Mouse (Mus musculus): ENCODE results near the gene Hs3st1. TPM values are rescaled to one million over a fixed set of nuclear protein-coding genes. Genes with fewer than 3 reads are reported as not detected.

The Hs3st1 gene
- total and polyA plus RNA-seq, 3 experiments, result 0.81 to 2.8 (median 2.8) TPM

- no peaks in the 10 kb centered on the region for H3K79me2 ChIP-seq (replicated peaks; ENCODE audit: control insufficient read depth, extremely low read depth, insufficient read depth, poor library complexity, severe bottlenecking)
- TF ChIP-seq NELFE (IDR thresholded peaks at IDR 0.05; ENCODE audit: low read depth, low read length), result no peak
- TF ChIP-seq ZC3H11A (IDR thresholded peaks at IDR 0.05; ENCODE audit: low read depth, low read length), result no peak
- TF ChIP-seq MEF2A (IDR thresholded peaks at IDR 0.05; ENCODE audit: borderline replicate concordance, low read depth, low read length), result no peak
- TF ChIP-seq ZMIZ1 (IDR thresholded peaks at IDR 0.05; ENCODE audit: low read depth, low read length), result no peak
- no peak for TF ChIP-seq POLR2AphosphoS2 (IDR thresholded peaks at IDR 0.05; ENCODE audit: low read depth, low read length)
- TF ChIP-seq POLR2A (IDR thresholded peaks at IDR 0.05; ENCODE audit: low read depth, low read length), result no peak
- TF ChIP-seq TCF12 (IDR thresholded peaks at IDR 0.05; ENCODE audit: low read depth, low read length), result no peak
- no peak for TF ChIP-seq RCOR1 (conservative IDR thresholded peaks at IDR 0.05; ENCODE audit: low read depth, low read length)
- TF ChIP-seq MAFK (IDR thresholded peaks at IDR 0.05; ENCODE audit: insufficient replicate concordance, low read length), result no peak
- H3K4me2 ChIP-seq (ENCODE audit: insufficient read depth, low read depth, poor library complexity, severe bottlenecking), result no peak overlapping the region
- H3K27ac ChIP-seq (ENCODE audit: insufficient read depth, low read depth), result no peak overlapping the region
- H3K9ac ChIP-seq (ENCODE audit: insufficient read depth, low read depth), result no peak overlapping the region
- H3K27me3 ChIP-seq (replicated peaks), result no peaks in the 10 kb centered on the region
- in situ Hi-C loops (cut with MboI; ENCODE audit: low pct_ligation_motif_present, low pct_unique_long_range_greater_than_20kb, low sequenced_read_pairs) (no loop called here), dilution Hi-C loops (cut with MboI; ENCODE audit: extremely low pct_ligation_motif_present, extremely low pct_unique_long_range_greater_than_20kb, low sequenced_read_pairs) (no loop called here)
- H3K9me3 ChIP-seq (replicated peaks; ENCODE audit: low read length), result no peaks in the 10 kb centered on the region
- no peaks in the 10 kb centered on the region for H3K4me1 ChIP-seq (ENCODE audit: control insufficient read depth in 1 of 2, insufficient read depth in 2 of 2)
- H3K4me3 ChIP-seq (replicated peaks in 1 of 3; ENCODE audit: low read depth in 2 of 3, low read length in 2 of 3, poor library complexity in 1 of 3), result no peak overlapping the region
- DNase-seq (ENCODE audit: extremely low read depth), result no peak
- no peaks in the 10 kb centered on the region for H3K36me3 ChIP-seq (replicated peaks in 1 of 2; ENCODE audit: control insufficient read depth in 1 of 2, insufficient read depth in 1 of 2, low read length in 1 of 2)
Observed at GRCm38 (mm10) chr5:39777094-39777710, 21.9 kb upstream of the Hs3st1 start.

- Histone ChIP-seq H3K9ac (ENCODE audit: insufficient read depth, low read depth) (no peak overlapping the region), H3K27ac (ENCODE audit: insufficient read depth, low read depth) (no peak overlapping the region), H3K79me2 (replicated peaks; ENCODE audit: control insufficient read depth, extremely low read depth, insufficient read depth, poor library complexity, severe bottlenecking) (no peaks in the 10 kb centered on the region), H3K4me2 (ENCODE audit: insufficient read depth, low read depth, poor library complexity, severe bottlenecking) (no peak overlapping the region), H3K9me3 (replicated peaks; ENCODE audit: low read length) (no peaks in the 10 kb centered on the region), H3K36me3 (replicated peaks in 1 of 2; ENCODE audit: control insufficient read depth in 1 of 2, insufficient read depth in 1 of 2, low read length in 1 of 2) (no peaks in the 10 kb centered on the region), H3K4me3 (replicated peaks in 1 of 3; ENCODE audit: low read depth in 2 of 3, low read length in 2 of 3, poor library complexity in 1 of 3) (no peak overlapping the region), H3K4me1 (ENCODE audit: control insufficient read depth in 1 of 2, insufficient read depth in 2 of 2) (no peaks in the 10 kb centered on the region), H3K27me3 (replicated peaks) (no peaks in the 10 kb centered on the region)
- TF ChIP-seq CHD1 (IDR thresholded peaks at IDR 0.05; ENCODE audit: low read depth, low read length) (no peak), MAZ (IDR thresholded peaks at IDR 0.05; ENCODE audit: low read depth, low read length) (no peak), CTCF (conservative IDR thresholded peaks at IDR 0.05 in 1 of 2, IDR thresholded peaks at IDR 0.05 in 1 of 2; ENCODE audit: low read depth in 2 of 2, low read length in 2 of 2) (no peak), MAX (IDR thresholded peaks at IDR 0.05; ENCODE audit: low read length) (no peak), SMC3 (IDR thresholded peaks at IDR 0.05; ENCODE audit: low read depth, low read length) (no peak), POLR2AphosphoS2 (IDR thresholded peaks at IDR 0.05; ENCODE audit: low read depth, low read length) (no peak), RAD21 (IDR thresholded peaks at IDR 0.05; ENCODE audit: low read depth, low read length) (no peak), RCOR1 (conservative IDR thresholded peaks at IDR 0.05; ENCODE audit: low read depth, low read length) (no peak), NRF1 (IDR thresholded peaks at IDR 0.05; ENCODE audit: low read depth, low read length) (no peak), ETS1 (conservative IDR thresholded peaks at IDR 0.05; ENCODE audit: low read depth, low read length) (no peak), POLR2A (IDR thresholded peaks at IDR 0.05; ENCODE audit: low read depth, low read length) (no peak), ZMIZ1 (IDR thresholded peaks at IDR 0.05; ENCODE audit: low read depth, low read length) (no peak), USF1 (IDR thresholded peaks at IDR 0.05; ENCODE audit: low read depth, low read length) (no peak), ZKSCAN1 (IDR thresholded peaks at IDR 0.05; ENCODE audit: borderline replicate concordance, low read depth, low read length) (no peak), GABPA (IDR thresholded peaks at IDR 0.05; ENCODE audit: insufficient replicate concordance, low read depth, low read length) (no peak), MXI1 (IDR thresholded peaks at IDR 0.05; ENCODE audit: low read depth, low read length) (no peak), IRF4 (IDR thresholded peaks at IDR 0.05; ENCODE audit: low read depth, low read length) (no peak)
- dilution Hi-C loops (cut with MboI; ENCODE audit: extremely low pct_ligation_motif_present, extremely low pct_unique_long_range_greater_than_20kb, low sequenced_read_pairs) (no loop called here), in situ Hi-C loops (cut with MboI; ENCODE audit: low pct_ligation_motif_present, low pct_unique_long_range_greater_than_20kb, low sequenced_read_pairs) (no loop called here)
- DNase-seq (ENCODE audit: extremely low read depth), result no peak
Observed at GRCm38 (mm10) chr5:39771680-39772348, 16.5 kb upstream of the Hs3st1 start.

Measured in CH12.LX (cell line).